Mouse (Mus musculus) heart, postnatal 14 days (tissue): Measurements from ENCODE around the gene Samd9l. TPM values are rescaled to one million over a fixed set of nuclear protein-coding genes. Genes with fewer than 3 reads are reported as not detected.
"Not testable (repeated sequence)": the region's sequence is repeated elsewhere in the genome, so short reads cannot be mapped to it uniquely, and the experiment has no call there.

ENCODE experiments used
- DNase-seq, 2 experiments: peaks; one replicate each; pipeline ENCODE4 v3.0.0; 2021 to 2022
- intact Hi-C: fragments of 180-260 bp; cut with DNase I; formaldehyde crosslinking; loops from one replicate; pipeline ENCODE4 v1.15.1; 2025
- total RNA-seq, 2 experiments: library from RNA; stranded (reverse); gene quantifications; 2 replicates each; pipeline ENCODE4 v1.2.3; 2021

Samd9l gene
- total RNA-seq, 2 experiments from 2014 or later = 10.1 to 11.5 TPM

GRCm38 (mm10) chr6:3345043-3345639 is 54.2 kb downstream of the Samd9l start:
- intact Hi-C loops, DNase-seq: not testable (repeated sequence)

DNA sequence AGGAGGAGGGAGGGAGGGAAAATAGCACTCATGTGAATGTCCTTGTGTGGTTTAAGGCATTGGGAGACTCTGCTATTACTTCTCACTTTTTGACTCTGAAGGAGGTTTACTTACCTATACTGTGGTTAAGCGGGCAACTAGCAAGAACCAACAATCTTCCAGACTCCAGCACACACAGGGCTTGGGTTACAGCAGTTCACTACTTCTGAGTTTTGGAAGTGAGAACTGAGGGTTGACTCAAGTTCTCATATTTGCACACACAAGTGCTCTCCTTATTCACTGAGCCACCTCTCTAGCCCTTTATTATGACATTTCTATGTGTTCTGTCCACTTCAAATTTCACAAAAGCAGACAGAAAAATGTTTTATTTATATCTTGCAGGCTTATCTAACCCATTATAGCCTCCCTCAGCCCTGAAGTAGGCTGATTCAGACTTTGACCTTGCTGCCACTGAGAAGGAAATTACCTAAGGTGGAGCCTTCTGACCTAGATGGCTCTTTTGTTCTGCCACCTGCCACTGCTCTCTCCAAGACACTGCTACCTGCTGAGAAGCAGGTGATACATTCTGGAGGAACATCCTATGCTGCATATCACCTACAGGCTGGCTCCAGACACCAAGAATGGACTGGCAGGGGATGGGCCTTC is 55.6 kb downstream of the Samd9l start:
- intact Hi-C loops = loop anchor here (5.0 kb wide), 1 partner anchor 54 kb away; the partner anchor contains the start of gene Samd9l
- not testable (repeated sequence) for DNase-seq

DNA sequence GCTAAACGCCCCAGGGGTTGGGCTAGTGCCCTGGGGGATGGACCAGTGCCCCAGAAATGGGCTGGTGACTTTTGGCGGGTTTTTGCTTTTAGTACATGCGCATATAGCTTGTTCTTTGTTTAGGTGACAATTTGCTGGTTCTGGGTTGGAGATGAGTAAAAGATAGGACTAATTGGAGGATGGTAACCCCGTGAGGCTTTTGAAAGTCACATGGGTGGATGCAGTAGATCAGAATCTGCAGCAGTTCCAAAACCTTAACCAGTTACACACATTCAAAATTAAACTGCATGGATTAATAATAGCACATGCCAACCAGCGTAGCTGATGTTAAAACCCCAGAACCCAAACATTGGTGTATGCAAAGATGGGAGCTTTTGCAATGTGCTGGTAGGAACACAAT is 57.9 kb downstream of the Samd9l start:
- intact Hi-C loops = loop anchor here (5.0 kb wide), 1 partner anchor 56 kb away; the partner anchor contains the start of gene Samd9l
- no peak for DNase-seq

DNA sequence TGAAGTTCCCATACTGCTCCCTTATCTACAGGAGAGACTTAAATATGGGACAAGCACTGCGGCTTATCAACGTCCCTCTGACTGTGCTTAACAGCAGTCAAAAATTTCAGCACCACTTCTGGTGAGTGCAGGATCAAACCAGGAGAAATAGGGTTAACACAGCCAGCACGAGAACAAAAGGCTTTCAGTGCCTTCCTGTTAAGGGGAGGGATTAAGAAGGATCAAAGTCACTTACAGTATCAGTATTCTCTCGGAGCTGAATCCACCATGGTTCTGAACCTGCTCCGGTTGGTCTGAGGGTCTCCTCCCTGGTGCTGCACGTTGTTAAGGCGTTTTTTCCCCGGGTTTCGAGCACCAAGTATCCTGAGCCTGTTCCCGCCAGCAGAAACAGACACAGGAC is 58.4 kb downstream of the Samd9l start:
- DNase-seq = not testable (repeated sequence)
- intact Hi-C loops = loop anchor here (5.0 kb wide), 1 partner anchor 56 kb away; the partner anchor contains the start of gene Samd9l

DNA sequence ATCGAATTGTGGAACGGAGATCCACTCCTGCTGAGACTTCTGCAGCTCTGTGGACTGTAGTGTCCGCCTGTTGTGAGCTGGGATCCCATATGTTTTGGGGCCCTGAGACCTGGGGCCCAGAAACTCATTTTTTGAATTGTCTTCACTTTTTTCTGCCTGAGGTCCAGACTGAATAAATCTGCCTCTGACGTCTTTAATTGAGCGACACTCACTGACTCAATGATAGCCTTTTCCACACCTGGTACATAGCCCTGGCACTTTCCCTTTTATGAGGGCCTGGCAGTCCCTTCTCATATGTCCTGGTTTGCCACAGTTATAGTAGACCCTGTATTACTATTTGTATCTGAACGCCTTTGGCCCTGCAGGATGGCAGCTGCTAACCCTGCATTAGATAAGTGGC is 60.2 kb downstream of the Samd9l start:
- intact Hi-C loops, DNase-seq: not testable (repeated sequence)

Other genes with a start within 250 kb of the Samd9l start
- not detected for gene Hepacam2, start 98.7 kb upstream of the Samd9l start, total RNA-seq
- 10 to 100 TPM; 14.3 to 15.4 TPM for gene Vps50, start 98.8 kb upstream of the Samd9l start, total RNA-seq